ENCODE assay signal across 8 mouse cellular contexts in the genomic region with DNA sequence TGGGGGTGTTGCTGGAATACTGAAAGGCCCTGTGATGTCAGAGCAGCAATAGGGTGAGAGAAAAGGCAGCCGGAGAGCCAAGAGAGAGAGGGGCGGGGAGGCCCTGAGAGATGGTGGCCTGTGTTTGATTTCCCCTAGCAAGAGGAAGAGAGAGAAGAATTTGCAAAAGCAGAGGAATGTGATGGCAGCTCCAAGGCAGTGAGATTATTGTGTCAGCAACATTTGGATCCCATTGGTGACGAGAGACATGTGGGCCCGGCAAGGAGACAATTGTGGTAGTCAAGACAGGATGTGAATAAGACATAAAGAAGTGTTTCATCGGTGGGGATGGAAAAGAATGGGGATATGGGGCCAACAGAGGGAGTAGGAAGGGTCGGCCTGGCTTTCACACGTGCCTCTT.
DNase-seq lines count a peak whose midpoint lies in the region; ATAC-seq lines count a peak whose summit lies in the region.

No protein-coding gene starts in this region.

- H3K27ac ChIP-seq in heart, embryonic 12.5 days (ENCODE audit: poor library complexity, severe bottlenecking), result peak overlapping the region; percentile 49
- peak overlapping the region; percentile 83 for H3K27ac ChIP-seq in limb, embryonic 10.5 days

- H3K4me1 ChIP-seq in heart, embryonic 12.5 days (replicated peaks), result peaks cover 52% of the 10 kb centered on the region
- peaks cover 54% of the 10 kb centered on the region for H3K4me1 ChIP-seq in limb, embryonic 10.5 days

- intact Hi-C loops in heart, postnatal 36 days (cut with DNase I), result no loop called here

- DNase-seq in heart, adult 11 months, result peak; percentile 98
- no peak for DNase-seq in heart, postnatal 36 days
- DNase-seq in CD4-positive, CD25-positive, alpha-beta regulatory T cell, adult 2 months (ENCODE audit: low read depth, low spot score), result peak; percentile 36
- no peak for DNase-seq in limb, embryonic 10.5 days (ENCODE audit: low spot score)
- DNase-seq in thymus, postnatal 36 days, result no peak
- no peak for DNase-seq in cerebellum, adult 11-12 months
- DNase-seq in spleen, postnatal 4 days (ENCODE audit: low spot score in 2 of 2), result no peak

- no peak for ATAC-seq in heart, embryonic 12.5 days (ENCODE audit: insufficient number of reproducible peaks, low FRiP score)

- WGBS in heart, embryonic 12.5 days, result 27% methylated on average over 7 of the region's 7 CpGs
- WGBS in limb, embryonic 10.5 days, result 52% methylated on average over 7 of the region's 7 CpGs

- no peaks in the 10 kb centered on the region for H3K36me3 ChIP-seq in heart, embryonic 12.5 days
- no peaks in the 10 kb centered on the region for H3K36me3 ChIP-seq in limb, embryonic 10.5 days

- H3K9me3 ChIP-seq in heart, embryonic 12.5 days (replicated peaks), result 0 out of 2 replicates have a peak, but pooled peaks cover 2% of the 10 kb centered on the region
- H3K9me3 ChIP-seq in limb, embryonic 10.5 days (replicated peaks), result no peaks in the 10 kb centered on the region; the same call in 1 of the 2 replicates

- H3K4me2 ChIP-seq in heart, embryonic 12.5 days, result no peak overlapping the region

- H3K4me3 ChIP-seq in heart, embryonic 12.5 days, result no peak overlapping the region
- H3K4me3 ChIP-seq in limb, embryonic 10.5 days, result no peak overlapping the region

- no peak overlapping the region for H3K9ac ChIP-seq in heart, embryonic 12.5 days

- H3K27me3 ChIP-seq in heart, embryonic 12.5 days (replicated peaks), result no peaks in the 10 kb centered on the region
- no peaks in the 10 kb centered on the region for H3K27me3 ChIP-seq in limb, embryonic 10.5 days (ENCODE audit: low read depth, poor library complexity, severe bottlenecking)

Comparison
In these comparisons a context has a peak if more than half of its experiments do, and no peak if none do; other contexts are left out.
1. DNase-seq: peak in heart, adult 11 months (single experiment) and CD4-positive, CD25-positive, alpha-beta regulatory T cell, adult 2 months (single experiment); none in heart, postnatal 36 days (0 of 2), limb, embryonic 10.5 days (single experiment), thymus, postnatal 36 days (0 of 2), cerebellum, adult 11-12 months (single experiment) and spleen, postnatal 4 days (0 of 2).